8 mouse cellular contexts compared by ENCODE assay signal in genomic region chr7:25599663-25600062, GRCm38 (mm10). TPM values are rescaled to one million over a fixed set of nuclear protein-coding genes. Genes with fewer than 3 reads are reported as not detected.
DNase-seq lines count a peak whose midpoint lies in the region; ATAC-seq and TF ChIP-seq lines count a peak whose summit lies in the region.

No protein-coding gene starts in this region.

- H3K27me3 ChIP-seq in E14TG2a.4 (ENCODE audit: insufficient read depth, low read length), result peaks cover 26% of the 10 kb centered on the region
- no peaks in the 10 kb centered on the region for H3K27me3 ChIP-seq in lung, postnatal 0 days (replicated peaks; ENCODE audit: insufficient read depth, low read length)

- 10% methylated on average over 10 of the region's 10 CpGs for WGBS in lung, postnatal 0 days

- TF ChIP-seq EP300 in lung, postnatal 0 days (IDR thresholded peaks at IDR 0.05), result no peak

- H3K9ac ChIP-seq in lung, postnatal 0 days (replicated peaks; ENCODE audit: low read depth), result no peak overlapping the region

- H3K36me3 ChIP-seq in E14TG2a.4 (ENCODE audit: insufficient read depth, low read length), result no peaks in the 10 kb centered on the region
- no peaks in the 10 kb centered on the region for H3K36me3 ChIP-seq in lung, postnatal 0 days (ENCODE audit: insufficient read depth, low read length)

- no peak overlapping the region for H3K4me3 ChIP-seq in E14TG2a.4 (replicated peaks; ENCODE audit: low read length)
- H3K4me3 ChIP-seq in layer of hippocampus, adult 2 months, result no peak overlapping the region
- H3K4me3 ChIP-seq in lung, postnatal 0 days (ENCODE audit: low read depth, low read length), result no peak overlapping the region

- TF ChIP-seq CTCF in E14TG2a.4 (conservative IDR thresholded peaks at IDR 0.05; ENCODE audit: low read length), result peak; percentile 89
- TF ChIP-seq CTCF in layer of hippocampus, adult 2 months (conservative IDR thresholded peaks at IDR 0.05), result peak; percentile 94
- peak; percentile 85 for TF ChIP-seq CTCF in lung, postnatal 0 days (IDR thresholded peaks at IDR 0.05)

- H3K9me3 ChIP-seq in E14TG2a.4 (ENCODE audit: low read length), result no peaks in the 10 kb centered on the region
- H3K9me3 ChIP-seq in lung, postnatal 0 days (ENCODE audit: low read length), result no peaks in the 10 kb centered on the region

- no peak; the same call in 1 of the 2 replicates for ATAC-seq in lung, postnatal 0 days

- peaks cover 23% of the 10 kb centered on the region for H3K4me1 ChIP-seq in E14TG2a.4 (replicated peaks; ENCODE audit: low read depth, low read length)
- H3K4me1 ChIP-seq in lung, postnatal 0 days (ENCODE audit: insufficient read depth, low read depth, low read length), result no peaks in the 10 kb centered on the region

- intact Hi-C loops in heart, postnatal 36 days (cut with DNase I), result loop anchor here (1.0 to 2.0 kb wide), 2 partner anchors 113 to 175 kb away; no protein-coding TSS in a partner anchor

- no peak overlapping the region for H3K4me2 ChIP-seq in lung, postnatal 0 days (replicated peaks; ENCODE audit: low read depth, low read length)

- peak; percentile 57 to 68 for DNase-seq in adrenal gland, adult 18-20 months (ENCODE audit: low spot score in 2 of 2)
- DNase-seq in embryo, embryonic 11.5 days (ENCODE audit: low read depth, low spot score), result peak; percentile 65
- peak; percentile 72 to 79 for DNase-seq in heart, postnatal 36 days
- peak; percentile 56 to 80 for DNase-seq in layer of hippocampus, adult 2 months (ENCODE audit: low spot score in 2 of 2)
- peak; percentile 78 for DNase-seq in lung, postnatal 0 days (ENCODE audit: low spot score)
- DNase-seq in retina, postnatal 7 days (ENCODE audit: low read depth, low spot score), result peak; percentile 62
- peak; percentile 58 for DNase-seq in urinary bladder, postnatal 25 days (ENCODE audit: low spot score)

- H3K27ac ChIP-seq in layer of hippocampus, adult 2 months, result no peak overlapping the region
- no peak overlapping the region for H3K27ac ChIP-seq in lung, postnatal 0 days (ENCODE audit: low read length)

RNA-seq across cellular contexts. Expression of gene Erich4, which starts 16.0 kb away (rescaled TPM):
- not detected for total RNA-seq in adrenal gland, adult 18-20 months (2021)
- under 1 TPM; 0.30 to 0.56 TPM for total RNA-seq in heart, postnatal 36 days (2021)
- not detected for total RNA-seq in layer of hippocampus, adult 2 months (2021)
- not detected in 2 replicates for polyA plus RNA-seq in lung, postnatal 0 days (2015; fragmentation: Nextera tagmentation; extraction: Ambion mirVana)

RNA-seq across cellular contexts. Expression of gene Dmac2, which starts 19.6 kb away (rescaled TPM):
- total RNA-seq in adrenal gland, adult 18-20 months (2021), result 10 to 100 TPM; 24.2 to 30.5 TPM
- total RNA-seq in heart, postnatal 36 days (2021), result 10 to 100 TPM; 55.2 to 59.1 TPM
- total RNA-seq in layer of hippocampus, adult 2 months (2021), result 10 to 100 TPM; 47.0 to 50.3 TPM
- polyA plus RNA-seq in lung, postnatal 0 days (2015; fragmentation: Nextera tagmentation; extraction: Ambion mirVana), result 20.0 and 22.5 TPM in 2 replicates

RNA-seq across cellular contexts. Expression of gene B3gnt8, which starts 26.8 kb away (rescaled TPM):
- 1 to 10 TPM; 2.7 to 2.8 TPM for total RNA-seq in adrenal gland, adult 18-20 months (2021)
- 1 to 10 TPM; 2.6 to 4.6 TPM for total RNA-seq in heart, postnatal 36 days (2021)
- total RNA-seq in layer of hippocampus, adult 2 months (2021), result 1 to 10 TPM; 1.5 to 1.9 TPM
- polyA plus RNA-seq in lung, postnatal 0 days (2015; fragmentation: Nextera tagmentation; extraction: Ambion mirVana), result 10.1 and 10.9 TPM in 2 replicates

RNA-seq across cellular contexts. Expression of gene Bckdha, which starts 59.1 kb away (rescaled TPM):
- 100 to 1,000 TPM; 232 to 288 TPM for total RNA-seq in adrenal gland, adult 18-20 months (2021)
- total RNA-seq in heart, postnatal 36 days (2021), result 100 to 1,000 TPM; 237 to 254 TPM
- 10 to 100 TPM; 37.1 to 41.4 TPM for total RNA-seq in layer of hippocampus, adult 2 months (2021)
- polyA plus RNA-seq in lung, postnatal 0 days (2015; fragmentation: Nextera tagmentation; extraction: Ambion mirVana), result 61.8 and 71.7 TPM in 2 replicates

RNA-seq across cellular contexts. Expression of gene Exosc5, which starts 59.3 kb away (rescaled TPM):
- total RNA-seq in adrenal gland, adult 18-20 months (2021), result 10 to 100 TPM; 38.0 to 49.3 TPM
- 10 to 100 TPM; 16.0 to 18.9 TPM for total RNA-seq in heart, postnatal 36 days (2021)
- 10 to 100 TPM; 26.9 to 28.1 TPM for total RNA-seq in layer of hippocampus, adult 2 months (2021)
- 46.7 and 49.7 TPM in 2 replicates for polyA plus RNA-seq in lung, postnatal 0 days (2015; fragmentation: Nextera tagmentation; extraction: Ambion mirVana)
